16 mouse cellular contexts compared by ENCODE assay signal in the genomic region with DNA sequence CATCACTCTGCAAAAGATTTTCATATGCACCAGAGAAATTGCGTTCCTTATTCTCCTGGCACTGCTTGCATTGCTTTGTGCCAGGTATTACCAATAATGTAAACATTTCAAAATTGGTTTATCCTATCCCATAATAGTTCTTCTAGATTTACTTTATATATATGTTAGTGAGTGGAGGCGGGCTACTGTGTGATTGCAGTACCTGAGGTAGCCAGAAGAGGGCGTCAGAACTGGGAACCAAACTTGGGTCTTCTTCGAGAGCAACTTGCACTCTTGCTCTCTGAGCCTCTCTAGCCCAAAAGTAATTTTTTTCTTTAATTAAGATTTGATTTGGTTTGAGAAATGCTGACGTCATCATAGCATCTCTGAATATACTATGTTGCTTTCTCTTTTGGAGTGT.
A peak's percentile ranks its signal among the peaks of the same experiment; 100 is the strongest.
DNase-seq lines count a peak whose midpoint lies in the region; ATAC-seq and TF ChIP-seq lines count a peak whose summit lies in the region.
"Had no signal": no experiment of that assay in that cellular context is flagged by ENCODE, and none has a peak within 500 bp of the region (broad histone marks: within the 10 kb centered on the region; RNA-seq: fewer than 3 reads in every experiment).

No protein-coding gene starts in this region.

- no peak overlapping the region for H3K4me2 ChIP-seq in intestine, postnatal 0 days (replicated peaks; ENCODE audit: low read depth)
- no peak overlapping the region for H3K4me2 ChIP-seq in intestine, embryonic 15.5 days (replicated peaks)
- H3K4me2 ChIP-seq: embryonic facial prominence, embryonic 12.5 days; limb, embryonic 13.5 days had no signal

- no peak overlapping the region for H3K4me3 ChIP-seq in intestine, postnatal 0 days (ENCODE audit: low read depth, low read length)
- H3K4me3 ChIP-seq in intestine, embryonic 15.5 days (replicated peaks), result no peak overlapping the region
- no peak overlapping the region for H3K4me3 ChIP-seq in lung, adult 2 months (replicated peaks; ENCODE audit: extremely low read depth, low read depth, low read length)
- no peak overlapping the region for H3K4me3 ChIP-seq in ES-Bruce4 (ENCODE audit: low read depth, low read length)
- H3K4me3 ChIP-seq: embryonic facial prominence, embryonic 12.5 days; limb, embryonic 13.5 days had no signal

- peak; percentile 35; the same call in 1 of the 2 replicates for TF ChIP-seq CTCF in intestine, postnatal 0 days (IDR thresholded peaks at IDR 0.05; ENCODE audit: low read depth)
- TF ChIP-seq CTCF in lung, adult 2 months (IDR thresholded peaks at IDR 0.05; ENCODE audit: insufficient read depth, low read length), result 0 out of 2 replicates have a peak, but pooled peaks have one; percentile 6
- TF ChIP-seq CTCF in ES-Bruce4 (IDR thresholded peaks at IDR 0.05; ENCODE audit: low read depth, low read length), result peak; percentile 28
- TF ChIP-seq CTCF in brain, embryonic 14.5 days (IDR thresholded peaks at IDR 0.05; ENCODE audit: borderline replicate concordance, extremely low read depth, insufficient read depth, insufficient read length), result peak; percentile 48; the same call in 1 of the 2 replicates

- no peaks in the 10 kb centered on the region for H3K36me3 ChIP-seq in intestine, postnatal 0 days (ENCODE audit: control insufficient read depth, insufficient read depth)
- H3K36me3 ChIP-seq in intestine, embryonic 15.5 days, result no peaks in the 10 kb centered on the region
- H3K36me3 ChIP-seq in ES-Bruce4 (ENCODE audit: control insufficient read depth, insufficient read depth, low read length, poor library complexity, severe bottlenecking), result no peaks in the 10 kb centered on the region
- H3K36me3 ChIP-seq: embryonic facial prominence, embryonic 12.5 days; G1E; limb, embryonic 13.5 days had no signal

- no peak for DNase-seq in lung, adult 2 months
- DNase-seq in lung, adult 18-20 months, result no peak
- DNase-seq in brain, embryonic 14.5 days (ENCODE audit: low read depth), result no peak
- no peak for DNase-seq in left cerebral cortex, adult 11 months (ENCODE audit: low spot score)
- DNase-seq: adrenal gland, postnatal 25 days; cerebellum, adult 9-10 months; heart, adult 11 months; lung, postnatal 10 days; thymus, postnatal 36 days had no signal

- no peak overlapping the region for H3K9ac ChIP-seq in intestine, postnatal 0 days (ENCODE audit: low read depth, low read length)
- H3K9ac ChIP-seq in intestine, embryonic 15.5 days, result no peak overlapping the region
- H3K9ac ChIP-seq in ES-Bruce4 (ENCODE audit: low read depth, poor library complexity, severe bottlenecking), result no peak overlapping the region
- H3K9ac ChIP-seq: embryonic facial prominence, embryonic 12.5 days; limb, embryonic 13.5 days had no signal

- 74% methylated on average over 5 of the region's 5 CpGs for WGBS in intestine, postnatal 0 days
- WGBS in intestine, embryonic 15.5 days, result 73% methylated on average over 5 of the region's 5 CpGs
- WGBS in lung, adult 2 months, result 67% methylated on average over 5 of the region's 5 CpGs

- no peak for TF ChIP-seq POLR2A in lung, adult 2 months (IDR thresholded peaks at IDR 0.05; ENCODE audit: borderline replicate concordance, extremely low read depth, low read depth, low read length)
- no peak for TF ChIP-seq POLR2A in ES-Bruce4 (IDR thresholded peaks at IDR 0.05; ENCODE audit: insufficient read depth, low read length)
- TF ChIP-seq POLR2A in brain, embryonic 14.5 days (IDR thresholded peaks at IDR 0.05; ENCODE audit: borderline replicate concordance, extremely low read depth, insufficient read depth, insufficient read length, poor library complexity, severe bottlenecking), result no peak

- ATAC-seq in intestine, postnatal 0 days, result no peak
- no peak for ATAC-seq in intestine, embryonic 15.5 days
- ATAC-seq: forebrain, embryonic 16.5 days had no signal

- TF ChIP-seq EP300 in ES-Bruce4 (IDR thresholded peaks at IDR 0.05; ENCODE audit: insufficient read depth, low read depth, low read length), result no peak

- no peak overlapping the region for H3K27ac ChIP-seq in intestine, postnatal 0 days (ENCODE audit: low read depth, low read length)
- H3K27ac ChIP-seq in intestine, embryonic 15.5 days, result no peak overlapping the region
- no peak overlapping the region for H3K27ac ChIP-seq in ES-Bruce4 (ENCODE audit: insufficient read depth, low read length)
- H3K27ac ChIP-seq: embryonic facial prominence, embryonic 12.5 days; limb, embryonic 13.5 days had no signal

- H3K27me3 ChIP-seq in intestine, postnatal 0 days (replicated peaks; ENCODE audit: control insufficient read depth, insufficient read depth, low read length), result no peaks in the 10 kb centered on the region
- H3K27me3 ChIP-seq in intestine, embryonic 15.5 days (replicated peaks), result no peaks in the 10 kb centered on the region
- no peaks in the 10 kb centered on the region for H3K27me3 ChIP-seq in ES-Bruce4 (ENCODE audit: control insufficient read depth, insufficient read depth, low read length, poor library complexity, severe bottlenecking)
- H3K27me3 ChIP-seq: embryonic facial prominence, embryonic 12.5 days; limb, embryonic 13.5 days had no signal

- H3K4me1 ChIP-seq in intestine, postnatal 0 days (replicated peaks; ENCODE audit: control insufficient read depth, insufficient read depth, low read length), result no peaks in the 10 kb centered on the region
- no peaks in the 10 kb centered on the region; the same call in 1 of the 2 replicates for H3K4me1 ChIP-seq in intestine, embryonic 15.5 days (replicated peaks)
- no peaks in the 10 kb centered on the region for H3K4me1 ChIP-seq in lung, adult 2 months (ENCODE audit: control insufficient read depth, insufficient read depth, low read length)
- H3K4me1 ChIP-seq in ES-Bruce4 (ENCODE audit: control insufficient read depth, insufficient read depth, low read length), result no peaks in the 10 kb centered on the region
- H3K4me1 ChIP-seq: embryonic facial prominence, embryonic 12.5 days had no signal

- no peaks in the 10 kb centered on the region for H3K9me3 ChIP-seq in intestine, postnatal 0 days (ENCODE audit: control insufficient read depth)
- H3K9me3 ChIP-seq in intestine, embryonic 15.5 days, result no peaks in the 10 kb centered on the region
- no peaks in the 10 kb centered on the region for H3K9me3 ChIP-seq in ES-Bruce4 (replicated peaks; ENCODE audit: control insufficient read depth, insufficient read depth, low read length, poor library complexity, severe bottlenecking)
